Mouse (Mus musculus) frontal cortex, postnatal 14 days (tissue): ENCODE measurements at regions not wholly inside any gene's neighbourhood (a gene's known extent, or its start where the extent isn't known, plus 50 kb on each side); places are given as distances from the start of the nearest gene placed in this dataset.

Source experiments
- DNase-seq, 2 experiments: peaks; one replicate each; pipeline ENCODE4 v3.0.0; 2022; ENCODE audit warnings: low spot score in 2 of 2

DNA sequence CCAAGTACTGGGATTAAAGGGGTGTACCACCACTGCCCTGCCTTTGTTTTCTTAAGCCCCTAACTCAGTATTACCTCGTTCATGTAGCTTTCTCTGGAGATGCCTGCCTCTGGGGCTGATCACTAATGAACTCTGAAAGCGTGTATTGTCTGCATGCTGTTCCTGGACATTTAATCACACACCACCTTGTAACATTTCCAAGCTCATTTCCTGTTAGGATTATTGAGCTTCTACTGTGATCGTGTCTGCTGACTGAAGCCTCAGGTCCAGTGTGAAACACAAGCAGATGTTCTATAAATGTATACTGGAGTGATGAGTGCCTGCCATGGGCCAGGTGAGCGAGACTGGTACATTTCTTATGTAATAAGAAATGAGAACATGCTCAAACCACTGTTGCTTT lies 398.6 kb downstream of the Brinp2 start:
- DNase-seq, result no peak

DNA sequence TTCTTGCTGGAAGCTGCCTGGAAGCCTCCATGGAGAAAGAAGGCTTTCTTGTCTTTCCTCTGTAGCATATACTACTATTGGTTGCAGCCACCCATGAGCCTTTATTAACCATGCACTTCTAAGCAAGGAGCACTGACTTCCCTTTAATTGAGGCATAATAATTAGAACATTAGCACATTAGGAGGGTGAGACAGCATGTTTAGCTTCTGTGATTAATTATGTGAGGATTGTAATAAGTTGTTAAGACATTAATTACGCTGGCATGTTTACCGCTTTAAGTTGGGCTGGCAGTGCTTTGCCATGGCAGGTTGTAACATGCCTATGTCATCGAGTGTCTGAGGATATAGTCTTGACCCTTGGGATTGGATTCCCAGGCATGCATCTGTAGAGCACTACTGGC lies 391.7 kb downstream of the Brinp2 start:
- DNase-seq, result no peak

DNA sequence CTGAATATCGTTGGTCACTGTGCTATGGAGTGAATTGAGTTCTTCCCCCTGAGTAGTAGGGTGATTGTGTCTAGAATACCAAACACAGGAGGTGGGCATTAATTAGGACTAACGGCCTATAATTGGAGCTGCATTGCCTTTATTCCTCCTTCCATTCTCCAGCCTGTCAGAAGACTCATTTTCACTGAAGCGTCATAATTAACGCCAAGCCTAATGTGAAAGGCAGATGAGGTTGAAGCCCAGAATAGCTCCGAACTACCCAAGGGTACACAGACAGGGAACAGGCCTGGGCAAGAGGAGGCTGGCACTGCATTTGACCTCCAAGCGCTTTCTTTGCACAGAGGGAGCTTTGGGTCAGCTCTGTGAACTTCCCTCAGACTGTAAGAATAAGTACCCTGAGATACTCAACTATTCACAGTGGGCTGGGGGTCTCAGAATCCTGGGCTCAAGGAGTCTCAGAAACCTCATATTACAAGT lies 386.5 kb downstream of the Brinp2 start:
- peak in 1 of 2 experiments; percentile 7 for DNase-seq

DNA sequence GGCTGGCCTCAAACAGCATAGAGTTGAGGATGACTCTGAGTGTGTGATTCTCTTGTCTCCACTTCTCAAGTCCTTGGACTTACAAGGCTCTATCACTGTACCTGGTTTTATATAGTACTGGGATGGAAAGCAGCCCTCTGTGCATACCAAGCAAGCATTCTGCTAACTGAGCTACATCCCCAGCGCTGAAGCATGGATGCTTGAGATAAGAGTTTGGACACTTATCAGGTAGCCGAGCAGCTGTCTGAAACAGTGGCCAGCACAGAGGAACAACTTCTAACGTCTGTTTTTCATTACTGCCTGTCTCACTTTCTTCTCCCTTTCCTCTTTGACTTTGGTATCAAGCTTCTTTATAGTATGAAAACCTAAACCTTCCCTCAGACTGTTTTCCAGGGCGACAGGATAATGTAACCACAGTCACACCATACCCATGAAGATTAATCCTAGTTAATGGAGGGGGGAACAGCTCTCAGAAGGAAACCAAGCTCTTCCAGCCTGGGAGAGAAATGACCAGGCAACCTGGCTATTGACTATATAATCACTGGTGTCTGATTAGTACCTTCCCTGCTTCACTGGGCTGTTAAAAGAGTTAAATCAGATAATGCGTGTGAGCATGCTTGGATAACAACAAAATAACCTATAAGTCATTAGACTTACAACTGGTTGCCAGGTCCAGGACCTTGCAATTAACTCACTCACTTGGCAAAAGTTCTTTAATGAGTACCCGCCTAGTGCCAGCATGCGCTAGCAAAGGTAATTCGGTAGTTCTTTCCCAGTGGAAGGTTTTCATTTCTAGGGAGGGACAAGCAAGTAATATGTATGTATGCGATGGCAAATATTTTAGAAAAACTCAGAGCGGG lies 382.5 kb downstream of the Brinp2 start:
- DNase-seq, result no peak

DNA sequence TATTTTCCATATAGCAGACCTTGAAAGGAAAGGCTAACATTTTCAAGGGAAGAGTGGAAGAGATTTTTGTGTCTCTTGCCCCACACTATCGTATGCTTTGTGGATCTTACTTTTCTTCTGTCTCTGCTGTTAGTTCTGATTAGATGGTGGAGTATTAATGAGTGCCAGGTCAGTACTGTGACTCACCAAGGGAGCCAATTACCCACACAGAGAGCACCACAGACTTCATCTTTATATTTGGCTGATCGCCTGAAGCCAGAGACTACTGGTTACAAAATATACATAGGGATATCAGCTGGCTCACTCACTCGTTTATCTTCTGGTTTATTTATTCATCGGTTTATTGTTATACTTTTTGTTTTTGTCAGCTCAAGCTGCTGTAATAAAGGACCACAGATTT lies 381.5 kb downstream of the Brinp2 start:
- DNase-seq, result no peak

DNA sequence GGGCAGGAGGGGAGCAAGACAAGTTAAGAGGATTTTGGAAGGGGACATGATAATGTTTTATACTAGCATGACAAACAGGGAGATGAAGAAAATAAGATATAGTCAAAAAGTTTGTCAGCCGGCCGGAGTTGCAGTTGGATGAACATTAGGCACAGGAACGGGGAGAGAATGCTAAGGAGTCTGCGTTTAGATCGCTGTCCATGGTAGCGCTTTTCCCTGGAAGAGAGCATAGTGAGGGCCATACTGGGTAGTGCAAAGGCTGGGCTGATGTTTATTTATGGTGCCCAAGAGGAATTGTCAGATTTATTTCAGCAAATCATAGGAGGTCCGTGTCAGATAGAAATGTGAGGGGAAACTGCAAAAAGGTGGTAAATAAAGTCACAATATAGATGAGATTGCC lies 337.0 kb downstream of the Brinp2 start:
- DNase-seq, result no peak

DNA sequence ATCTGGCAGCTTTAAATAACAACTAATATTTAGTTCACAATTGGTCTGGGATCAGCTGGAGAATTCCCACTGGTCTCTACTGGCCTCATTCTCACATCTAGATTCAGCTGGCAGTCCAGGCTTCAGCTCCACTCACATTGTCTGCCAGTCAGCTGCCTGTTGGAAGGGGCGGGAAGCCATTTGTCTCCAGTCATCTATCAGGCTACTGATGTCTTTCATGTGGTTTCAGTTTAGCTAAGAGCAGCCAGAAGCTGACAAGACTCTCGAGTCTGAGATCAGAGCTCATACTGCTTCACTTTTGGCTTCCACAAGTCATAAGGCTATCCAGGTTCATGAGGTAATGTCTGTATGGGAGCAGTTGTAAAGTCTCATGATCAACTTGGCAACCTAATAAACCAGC lies 316.4 kb downstream of the Brinp2 start:
- DNase-seq, result no peak

DNA sequence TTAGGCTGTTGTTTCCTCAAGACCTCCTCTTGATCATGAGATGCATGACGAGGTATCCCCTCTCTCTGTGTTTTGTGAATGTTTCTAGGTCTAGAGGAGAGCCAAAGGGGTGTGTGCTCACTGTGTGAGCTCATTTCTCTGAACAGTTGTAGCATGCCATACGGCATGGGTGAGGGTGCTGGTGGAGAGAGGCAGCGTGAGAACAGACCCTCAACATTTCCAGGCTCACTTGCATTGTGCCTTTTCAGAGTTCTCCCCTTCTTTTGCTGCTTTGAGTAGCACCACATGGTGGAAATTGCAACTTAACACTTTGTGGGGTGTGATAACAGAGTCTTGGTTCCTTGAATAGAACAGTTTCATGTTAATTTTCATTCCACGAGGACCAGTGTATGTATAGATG lies 315.8 kb downstream of the Brinp2 start:
- DNase-seq, result peak in 1 of 2 experiments; percentile 14

DNA sequence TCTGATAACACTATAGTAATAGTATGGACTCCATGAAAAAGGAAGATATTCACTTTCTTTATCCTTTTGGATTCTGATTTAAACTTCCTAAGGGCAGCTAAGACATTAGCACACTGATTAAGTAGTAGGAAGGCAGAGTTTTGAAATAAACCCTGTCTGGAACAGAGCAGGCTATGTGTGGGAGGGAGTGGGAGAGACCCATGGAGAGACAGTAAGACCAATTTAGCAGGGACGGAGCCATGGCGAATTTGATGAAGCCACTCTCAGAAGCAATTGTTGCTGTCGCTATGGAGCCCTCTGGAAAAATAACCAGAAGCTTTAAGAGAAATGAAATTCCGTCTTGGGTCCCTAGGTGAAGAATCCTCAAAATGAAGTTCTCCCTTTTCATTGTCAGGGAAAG lies 303.5 kb downstream of the Brinp2 start:
- DNase-seq, result no peak

DNA sequence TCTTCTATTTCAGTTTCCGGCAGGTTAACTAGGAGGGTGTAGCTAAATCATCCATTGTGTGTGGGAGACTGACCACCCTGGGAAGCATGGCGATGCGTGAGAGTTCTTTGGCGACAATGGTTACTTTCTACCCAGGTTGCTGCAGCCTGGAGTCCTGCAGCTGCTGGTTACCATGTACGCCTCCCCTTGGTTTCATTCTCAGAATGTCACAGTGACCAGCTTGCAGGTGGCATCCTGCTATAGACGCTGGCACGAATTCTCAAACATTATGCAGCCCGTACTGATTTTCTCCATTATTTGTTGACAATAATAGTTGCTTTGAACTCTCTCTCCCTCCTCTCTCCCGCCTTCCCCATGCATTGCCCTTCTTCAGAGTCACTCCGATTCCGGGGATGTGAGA lies 301.2 kb downstream of the Brinp2 start:
- DNase-seq, result no peak

DNA sequence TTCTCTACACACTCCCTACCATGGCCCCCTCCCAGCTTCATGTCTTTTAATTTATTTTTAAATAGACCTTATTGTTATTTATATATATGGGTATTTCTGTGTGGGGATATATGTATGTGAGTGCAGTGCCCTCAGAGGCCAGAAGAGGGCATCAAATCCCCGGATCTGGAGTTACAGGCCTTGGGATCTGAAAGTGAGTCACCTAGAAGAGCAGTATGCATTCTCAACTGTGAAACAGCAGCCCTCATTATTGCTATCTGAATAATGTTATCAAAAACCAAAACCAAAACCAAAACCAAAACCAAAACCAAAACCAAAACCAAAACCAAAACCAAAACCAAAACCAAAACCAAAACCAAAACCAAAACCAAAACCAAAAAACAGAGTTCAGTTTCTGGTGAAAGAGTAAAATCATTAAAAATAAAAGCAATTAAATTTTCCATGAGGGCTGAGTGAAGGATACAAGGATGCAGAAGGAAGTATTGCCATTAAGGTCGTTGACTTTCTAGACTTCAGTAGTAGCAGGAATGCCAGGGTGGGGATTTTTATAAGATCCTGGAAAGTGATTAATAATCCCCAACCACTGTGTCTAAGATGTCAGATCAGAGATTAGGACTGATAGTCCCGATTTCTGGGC lies 299.0 kb downstream of the Brinp2 start:
- DNase-seq, result no peak

DNA sequence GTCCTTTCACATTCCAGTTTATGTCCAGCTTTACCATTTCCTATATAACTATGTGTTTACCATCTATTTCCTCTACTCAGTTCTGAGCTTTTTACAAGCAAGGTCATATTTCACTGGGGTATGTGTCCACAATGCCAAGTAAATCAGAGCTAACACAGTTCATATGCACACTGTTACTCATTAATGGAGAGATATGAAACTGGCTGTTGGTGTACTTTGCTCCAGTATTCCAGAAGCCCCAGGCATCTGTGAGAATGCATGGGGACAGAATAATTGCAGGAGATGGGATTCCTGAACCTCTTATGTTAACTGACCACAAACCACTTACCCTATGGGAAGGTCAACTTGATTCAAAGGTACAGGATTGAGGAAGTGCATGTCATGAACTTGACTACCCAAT lies 298.3 kb downstream of the Brinp2 start:
- no peak for DNase-seq

DNA sequence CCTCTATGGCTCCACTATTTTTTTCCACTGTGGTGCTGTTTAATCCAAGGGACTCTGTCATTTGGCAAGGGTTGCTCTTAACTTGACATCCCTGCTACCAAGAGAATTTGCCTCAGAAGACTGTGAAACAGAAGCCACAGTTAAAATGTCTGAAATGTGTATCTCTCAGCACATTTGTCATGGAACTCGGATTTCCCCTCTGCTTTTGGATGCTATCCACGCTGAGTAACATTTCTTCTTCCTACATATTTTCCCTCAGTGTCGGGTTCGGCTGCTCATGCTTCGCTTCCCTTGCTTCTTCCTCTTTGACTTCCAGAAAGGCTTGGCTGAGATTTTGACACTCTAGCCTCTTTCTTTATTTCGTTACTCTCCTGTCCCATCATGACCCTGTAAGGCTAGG lies 294.1 kb downstream of the Brinp2 start:
- no peak for DNase-seq

DNA sequence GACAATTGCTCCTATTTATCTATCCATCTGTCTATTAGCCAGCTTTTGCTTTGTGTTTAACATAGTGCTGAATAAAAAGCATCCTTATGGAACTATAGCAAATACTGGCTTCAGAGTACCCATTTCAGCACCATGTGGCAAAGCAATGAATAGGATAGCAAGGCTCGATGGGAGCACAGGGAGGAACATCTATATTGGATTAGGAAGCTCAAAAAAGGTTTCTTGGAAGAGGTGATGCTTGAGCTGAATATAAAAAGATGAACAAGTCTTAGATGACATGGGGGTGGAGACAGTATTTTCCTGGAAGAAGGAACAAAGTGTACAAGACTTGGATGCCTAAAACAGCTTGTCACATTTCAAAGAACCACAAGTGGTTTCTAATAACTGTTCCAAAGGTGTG lies 273.9 kb downstream of the Brinp2 start:
- DNase-seq, result no peak

DNA sequence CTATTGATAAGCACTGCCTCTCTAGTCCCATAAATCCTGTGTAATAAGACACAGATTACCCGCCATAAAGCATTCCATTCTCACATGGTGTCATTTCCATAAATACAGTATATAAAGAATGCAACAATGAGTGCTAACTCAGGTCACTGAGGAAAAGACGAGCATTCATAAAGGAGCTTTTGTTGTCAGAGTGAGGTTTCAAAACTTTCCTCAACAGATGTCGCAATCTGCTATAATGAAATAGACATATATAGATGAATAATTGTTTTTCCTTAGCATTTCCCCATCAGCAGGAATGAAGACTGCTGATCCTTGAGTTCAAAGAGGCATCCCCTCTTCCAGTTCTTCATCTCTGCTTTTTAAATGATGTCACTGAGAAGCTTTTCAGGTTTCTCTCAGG lies 270.3 kb downstream of the Brinp2 start:
- no peak for DNase-seq

DNA sequence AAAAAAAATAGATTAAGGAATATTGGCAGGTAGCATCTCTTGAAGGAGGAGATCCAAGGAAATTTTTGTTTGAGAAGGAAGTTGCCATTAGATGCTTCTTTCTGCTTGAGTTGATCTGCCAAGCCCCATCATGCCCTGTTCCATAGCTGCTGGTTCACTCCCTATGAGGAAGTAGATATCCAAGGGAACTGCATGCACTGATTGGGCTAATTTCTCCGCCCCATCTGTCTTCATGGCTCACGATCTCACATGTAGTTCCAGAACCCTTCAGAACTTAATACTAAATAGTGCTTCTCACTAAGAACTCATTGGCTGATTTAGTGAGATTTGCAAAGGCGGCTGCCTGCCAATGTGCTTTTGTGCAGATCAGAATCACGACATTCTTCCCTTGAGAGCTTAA lies 258.6 kb downstream of the Brinp2 start:
- no peak for DNase-seq

DNA sequence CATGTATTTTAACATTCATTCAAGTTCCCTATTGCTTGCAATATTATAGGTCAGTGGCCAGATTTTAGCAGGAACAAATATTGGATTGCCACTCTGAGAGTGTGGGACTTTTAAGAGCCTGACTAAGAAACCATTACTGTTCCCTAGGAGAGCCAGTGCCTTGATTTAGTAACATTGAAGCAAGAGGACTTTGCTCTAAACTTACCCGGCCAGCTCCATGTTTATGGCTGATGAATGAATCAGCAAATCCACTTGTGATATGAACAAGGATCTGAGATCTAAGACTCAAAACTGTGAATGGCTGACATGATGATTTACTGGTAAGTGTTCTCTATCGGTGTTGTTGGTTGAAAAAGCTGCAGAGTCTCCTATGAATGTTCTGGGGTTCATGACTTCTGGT lies 236.4 kb downstream of the Brinp2 start:
- DNase-seq, result no peak

DNA sequence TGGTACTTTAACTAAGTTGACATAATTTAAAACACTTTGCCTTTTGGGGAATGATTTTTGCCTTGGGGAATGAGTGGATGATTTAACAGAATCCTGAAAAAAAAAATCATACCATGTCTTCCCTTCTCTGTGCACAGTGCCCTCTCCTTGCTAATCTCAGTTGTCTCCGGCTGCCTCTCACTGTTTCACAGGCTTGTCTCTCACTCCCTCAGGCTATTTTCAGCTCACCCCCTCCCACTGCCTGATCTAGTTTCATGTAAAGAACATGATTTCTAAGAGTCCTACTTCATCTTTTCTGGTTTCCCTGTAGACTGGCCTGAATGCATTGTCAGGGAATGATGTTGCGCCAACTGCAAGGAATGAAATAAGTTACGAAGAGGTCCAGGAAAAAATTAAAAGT lies 231.2 kb downstream of the Brinp2 start:
- DNase-seq, result peak; percentile 35 to 36

DNA sequence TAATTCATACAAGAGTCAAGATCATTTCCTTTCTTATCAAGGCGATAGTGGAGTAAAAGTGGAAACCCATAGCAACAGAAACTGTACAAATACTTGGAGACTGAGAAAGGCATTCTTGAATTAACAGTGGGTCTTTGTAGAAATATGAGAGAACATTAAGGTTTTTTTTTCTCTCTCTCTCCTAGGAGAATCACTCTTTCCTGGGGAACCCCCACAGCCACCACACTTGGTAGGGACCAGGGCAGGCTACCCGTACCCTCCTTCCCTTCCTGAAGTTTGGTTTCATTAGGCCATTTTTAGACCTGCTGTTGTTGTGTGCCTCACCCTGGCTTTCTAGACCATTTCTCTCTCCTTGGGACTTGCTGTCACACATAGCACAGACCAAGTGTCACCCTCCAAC lies 229.9 kb downstream of the Brinp2 start:
- no peak for DNase-seq

DNA sequence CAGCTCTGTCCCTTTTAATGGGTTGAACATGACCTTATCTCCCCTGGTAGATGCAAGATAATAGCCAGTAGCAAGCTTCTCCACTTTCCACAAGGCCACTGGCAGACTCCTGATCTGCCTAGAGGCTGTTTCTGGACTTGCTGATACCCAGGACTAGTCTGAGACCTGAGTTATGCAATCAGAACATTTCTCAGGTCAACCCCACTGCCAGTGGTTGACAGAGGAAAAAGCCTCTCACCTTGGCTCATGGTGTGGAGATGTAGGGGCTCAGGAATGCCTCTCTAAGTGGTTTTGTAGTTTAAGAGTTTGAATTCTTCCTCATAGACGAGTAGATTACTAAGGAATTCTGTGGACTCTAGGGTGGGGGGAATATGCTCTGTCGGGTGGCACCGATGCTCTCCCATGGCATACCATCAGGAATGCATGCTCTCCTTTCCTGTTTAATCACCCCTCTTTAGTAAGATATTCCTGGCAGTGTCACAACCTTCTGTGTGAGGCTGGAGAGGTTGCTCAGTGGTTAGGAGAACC lies 226.8 kb downstream of the Brinp2 start:
- DNase-seq, result no peak

DNA sequence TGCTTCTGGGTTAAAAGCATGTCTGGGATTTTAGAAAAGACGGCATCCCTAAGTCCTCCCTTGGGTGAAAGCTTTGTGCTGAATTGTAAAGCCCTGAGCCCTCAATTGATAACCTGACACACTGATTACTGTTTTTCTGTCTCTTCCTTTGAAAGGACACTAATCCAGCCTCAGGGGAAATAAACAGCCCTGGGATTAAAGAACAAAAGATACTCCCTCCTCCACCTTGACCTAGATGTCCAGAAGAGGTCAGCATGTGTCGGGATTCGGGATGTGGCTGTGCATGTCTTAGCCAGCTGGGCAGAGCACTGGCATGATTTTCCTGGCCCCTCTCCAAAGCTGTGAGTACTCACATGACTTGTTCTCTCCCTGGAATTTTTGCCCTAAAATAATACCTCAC lies 208.6 kb downstream of the Brinp2 start:
- DNase-seq, result no peak

DNA sequence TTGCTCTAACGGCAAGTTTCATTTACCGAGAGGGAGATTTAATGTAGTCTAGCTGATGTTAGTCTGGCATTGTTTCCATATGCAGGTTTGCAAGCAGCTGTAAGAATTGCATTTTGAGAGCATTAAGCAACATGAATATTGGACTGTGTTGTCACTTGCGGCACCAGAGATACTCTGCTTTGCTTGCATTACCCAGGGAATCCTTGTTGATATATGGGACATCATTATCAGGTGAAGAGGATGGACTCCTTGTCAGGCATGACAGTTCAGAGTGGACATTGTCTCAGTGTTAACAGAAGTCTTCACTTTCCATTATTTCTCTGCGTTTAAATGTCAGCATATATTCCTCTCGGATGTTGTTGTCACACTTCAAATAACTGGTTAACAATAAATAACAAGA lies 208.1 kb downstream of the Brinp2 start:
- DNase-seq, result no peak

DNA sequence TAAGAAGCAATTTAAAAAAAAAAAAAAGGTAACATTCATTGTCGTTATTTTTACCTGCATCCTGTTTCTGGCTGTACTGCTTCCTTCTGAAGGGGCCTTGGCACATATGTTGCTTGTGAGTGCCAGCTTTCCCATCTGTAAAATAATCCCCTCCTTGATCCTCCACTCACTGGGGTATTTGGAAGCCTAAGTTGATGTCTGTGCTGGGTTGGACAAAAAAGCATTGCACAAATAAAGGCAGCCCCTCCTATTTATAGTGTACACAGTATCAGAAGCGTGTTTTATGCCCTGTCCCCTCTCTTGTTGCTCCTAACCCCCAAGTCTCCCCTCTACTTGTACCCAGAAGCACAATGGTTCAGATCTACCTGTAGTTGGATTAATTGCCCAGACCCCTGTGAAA lies 195.0 kb downstream of the Brinp2 start:
- DNase-seq, result no peak
